Mouse (Mus musculus) liver, embryonic 14.5 days (tissue): Measurements from ENCODE around the gene Ralgds. TPM values are rescaled to one million over a fixed set of nuclear protein-coding genes. Genes with fewer than 3 reads are reported as not detected.

Experiments used
- ATAC-seq: fragments of 200-750 bp; cut with Nextera tagmentation; 2 replicates; pipeline ENCODE4 v1.8.0; 2017; ENCODE audit warnings: moderate number of reproducible peaks, mild to moderate bottlenecking, moderate library complexity; ENCODE audit not compliant: insufficient read depth
- DNase-seq, 3 experiments: peaks; one replicate each; pipeline ENCODE4 v3.0.0-alpha.2; 2012 to 2013; ENCODE audit warnings: low read depth in 3 of 3, low spot score in 3 of 3
- H3K27ac ChIP-seq: fragments of 300-500 bp; sonication (generic); 2 replicates; pipeline ENCODE4 v1.5.1; 2014; ENCODE audit warnings: moderate library complexity, mild to moderate bottlenecking, control low read depth, inconsistent platforms
- H3K27me3 ChIP-seq: fragments of 300-500 bp; sonication (generic); 2 replicates; pipeline ENCODE4 v1.6.1; 2014; ENCODE audit warnings: mild to moderate bottlenecking, low read length, moderate library complexity; ENCODE audit not compliant: control insufficient read depth, insufficient read depth
- H3K36me3 ChIP-seq: fragments of 300-500 bp; sonication (generic); replicated peaks from 2 replicates; pipeline ENCODE4 v1.6.1; 2014; ENCODE audit warnings: low read depth; ENCODE audit not compliant: control insufficient read depth, insufficient read depth
- H3K4me1 ChIP-seq, 2 experiments: fragments of 200-500 bp in 1 of 2; fragments of 300-500 bp in 1 of 2; sonication (generic) in 1 of 2; replicated peaks; 2 replicates each; pipeline ENCODE4 v1.6.1; 2012 to 2014; ENCODE audit warnings: antibody characterized with exemption in 1 of 2, inconsistent platforms in 1 of 2, low read length in 1 of 2; ENCODE audit not compliant: control insufficient read depth in 2 of 2, insufficient read depth in 2 of 2
- H3K4me2 ChIP-seq: fragments of 300-500 bp; sonication (generic); 2 replicates; pipeline ENCODE4 v1.6.1; 2014; ENCODE audit warnings: low read depth, mild to moderate bottlenecking, control low read depth, moderate library complexity
- H3K4me3 ChIP-seq, 2 experiments: fragments of 200-500 bp in 1 of 2; fragments of 300-500 bp in 1 of 2; sonication (generic) in 1 of 2; 2 replicates each; pipeline ENCODE4 v1.5.1; 2012 to 2014; ENCODE audit warnings: low read depth in 2 of 2, low read length in 2 of 2, mild to moderate bottlenecking in 2 of 2, control low read depth in 1 of 2, inconsistent platforms in 1 of 2, moderate library complexity in 1 of 2; ENCODE audit not compliant: insufficient read depth in 1 of 2
- H3K9ac ChIP-seq: fragments of 300-500 bp; sonication (generic); replicated peaks from 2 replicates; pipeline ENCODE4 v1.6.1; 2014; ENCODE audit warnings: mild to moderate bottlenecking, control low read depth, moderate library complexity
- H3K9me3 ChIP-seq: fragments of 300-500 bp; sonication (generic); 2 replicates; pipeline ENCODE4 v1.6.1; 2016; ENCODE audit warnings: low read length, mixed read lengths; ENCODE audit not compliant: control insufficient read depth
- CTCF ChIP-seq: IDR thresholded peaks from 2 replicates; pipeline ENCODE4 v1.5.1; 2016; ENCODE audit warnings: antibody characterized with exemption, low read depth, control low read depth
- EP300 ChIP-seq: IDR thresholded peaks from 2 replicates; pipeline ENCODE4 v1.6.1; 2016; ENCODE audit warnings: antibody characterized with exemption, low read depth
- WGBS: fragments of 180-500 bp; shearing (Covaris S2); extraction: QIAGEN DNeasy Blood & Tissue Kit; methylation state at CpG from one replicate; pipeline ENCODE4 v1.1.7; 2014; ENCODE audit not compliant: insufficient replicate concordance; 5-methylcytosine and 5-hydroxymethylcytosine counted together
- polyA plus RNA-seq, 2 experiments: library from polyadenylated mRNA; depleted of rRNA in 1 of 2; stranded (reverse) in 1 of 2; unstranded in 1 of 2; fragments of >200 nt; fragmentation: Nextera tagmentation in 1 of 2; extraction: Ambion mirVana in 1 of 2; gene quantifications; 2 replicates each; pipeline versions ENCODE4 v1.2.1 to v1.2.3; 2012 to 2014

The Ralgds gene
- polyA plus RNA-seq, 2 experiments, result 1.5 to 2.1 TPM

DNA sequence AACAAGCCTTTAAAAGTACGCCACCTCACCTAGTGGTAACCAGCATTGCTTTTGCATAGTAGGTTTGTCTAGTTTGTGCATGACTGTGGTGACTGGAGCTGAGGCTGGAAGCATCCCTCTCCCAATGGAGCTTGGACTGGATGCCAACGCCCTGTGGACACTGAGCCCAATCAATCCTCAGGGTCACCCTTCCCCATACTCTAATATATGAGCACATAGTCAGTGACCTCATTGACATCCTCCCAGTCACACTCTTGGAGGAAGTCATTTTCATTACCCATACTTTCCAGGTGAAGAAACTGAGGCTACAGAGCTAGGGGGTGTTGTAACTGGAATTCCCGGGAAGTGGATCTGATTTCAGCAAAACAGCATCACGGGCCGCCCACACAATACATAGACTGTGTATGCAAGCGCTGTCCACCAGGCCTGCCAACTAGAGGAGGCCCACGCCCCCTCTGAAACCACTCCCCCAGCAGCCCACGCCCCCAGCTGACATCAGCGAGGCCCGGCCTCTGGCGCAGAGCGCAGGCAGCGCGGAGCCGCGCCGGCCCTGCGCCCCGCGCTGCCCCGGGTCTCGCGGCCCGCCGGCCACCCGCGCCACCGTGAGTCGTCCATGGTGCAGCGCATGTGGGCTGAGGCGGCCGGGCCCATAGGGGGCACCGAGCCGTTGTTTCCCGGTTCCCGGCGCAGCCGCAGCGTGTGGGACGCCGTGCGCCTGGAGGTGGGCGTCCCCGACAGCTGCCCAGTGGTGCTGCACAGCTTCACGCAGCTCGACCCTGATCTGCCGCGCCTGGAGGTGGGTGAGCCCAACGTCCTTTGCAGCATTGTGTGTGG lies 20.2 kb downstream of the Ralgds start:
- Histone ChIP-seq H3K4me1 (no peaks in the 10 kb centered on the region), H3K4me2 (peak overlapping the region; percentile 51), H3K9me3 (no peaks in the 10 kb centered on the region), H3K27me3 (no peaks in the 10 kb centered on the region), H3K9ac (no peak overlapping the region), H3K4me3 (peak overlapping the region; percentile 53 to 57), H3K27ac (no peak overlapping the region), H3K36me3 (no peaks in the 10 kb centered on the region)
- peak; percentile 78 for ATAC-seq
- peak in 2 of 3 experiments; percentile 37 to 49 for DNase-seq
- TF ChIP-seq EP300 (no peak), CTCF (peak; percentile 10; the same call in 1 of the 2 replicates)
- 2% methylated on average over 49 of the region's 49 CpGs for WGBS

DNA sequence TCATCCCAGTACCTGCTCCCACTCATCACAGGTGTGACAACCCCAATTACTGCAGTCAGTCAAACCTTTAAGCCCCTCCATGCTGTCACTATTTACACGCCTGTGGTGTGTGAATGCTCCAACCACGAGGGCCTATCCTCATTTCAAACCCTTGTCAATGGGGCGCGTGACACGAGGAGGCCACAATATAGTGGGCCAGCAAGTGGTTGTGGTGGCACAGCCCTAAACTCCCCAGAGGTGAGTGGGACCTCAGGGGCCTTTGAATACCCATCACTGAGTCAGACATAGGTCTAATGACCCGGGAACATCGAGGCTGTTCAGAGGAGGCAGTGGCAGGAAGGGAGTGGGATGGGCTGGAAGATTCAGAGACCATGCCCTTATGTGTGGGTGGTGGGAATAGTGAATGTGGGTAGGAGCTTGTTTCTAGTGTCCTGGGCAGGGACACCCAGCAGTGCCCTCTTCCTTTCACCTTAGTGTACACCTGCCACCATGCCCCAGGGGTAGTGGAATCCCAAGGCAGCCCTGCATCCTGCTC lies 21.0 kb downstream of the Ralgds start:
- H3K27me3 ChIP-seq, result no peaks in the 10 kb centered on the region
- no peaks in the 10 kb centered on the region for H3K9me3 ChIP-seq
- H3K9ac ChIP-seq, result no peak overlapping the region
- DNase-seq, result no peak
- H3K4me2 ChIP-seq, result peak overlapping the region; percentile 51
- H3K27ac ChIP-seq, result no peak overlapping the region
- ATAC-seq, result no peak
- H3K4me1 ChIP-seq, result no peaks in the 10 kb centered on the region
- H3K4me3 ChIP-seq, result peak overlapping the region in 1 of 2 experiments; percentile 53; a peak in 1 of 4 replicates
- H3K36me3 ChIP-seq, result no peaks in the 10 kb centered on the region
- WGBS, result 49% methylated on average over 7 of the region's 7 CpGs
- TF ChIP-seq CTCF (no peak), EP300 (no peak)

DNA sequence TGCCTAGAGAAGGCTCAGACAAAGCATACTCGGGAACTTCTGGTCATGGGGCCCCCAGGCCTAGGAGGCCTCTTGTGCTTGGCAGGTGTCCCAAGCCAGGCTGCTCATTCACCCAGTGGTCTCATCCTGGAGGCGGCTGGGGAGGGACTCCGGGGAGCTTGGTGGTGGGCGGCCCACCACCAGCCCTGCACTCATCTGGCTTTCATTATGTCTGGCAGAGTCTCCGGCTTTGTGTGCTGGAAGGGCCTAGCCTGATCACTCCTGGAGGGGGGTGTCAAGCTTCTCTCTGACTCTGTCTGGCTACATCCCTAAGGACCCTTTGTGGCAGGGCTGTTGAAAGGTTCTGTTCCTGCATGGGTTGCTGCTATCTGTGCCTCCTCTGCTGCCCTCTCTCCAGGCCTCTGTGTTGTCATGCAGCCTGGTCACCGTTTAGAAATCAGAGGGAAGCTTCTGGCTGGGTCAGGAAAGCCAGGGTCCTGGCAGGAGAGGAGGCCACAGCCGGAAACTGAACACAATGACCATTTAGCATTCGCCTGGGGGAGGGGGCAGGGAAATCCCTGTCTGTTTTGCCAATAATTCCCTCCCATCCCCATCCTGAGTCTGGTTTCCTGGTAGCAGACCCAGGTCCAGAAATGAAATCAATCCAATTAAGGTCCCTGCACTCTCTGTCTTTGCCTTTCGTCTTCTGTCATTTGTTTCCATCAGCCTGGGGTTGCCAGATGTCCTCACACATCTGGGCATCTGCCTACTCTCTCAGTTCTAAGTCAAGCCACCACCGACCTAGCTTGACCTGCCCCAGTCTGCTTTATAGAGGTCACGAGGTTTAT lies 21.7 kb downstream of the Ralgds start:
- H3K4me1 ChIP-seq, result no peaks in the 10 kb centered on the region
- H3K27ac ChIP-seq, result no peak overlapping the region
- H3K9ac ChIP-seq, result no peak overlapping the region
- no peak for TF ChIP-seq CTCF
- TF ChIP-seq EP300, result no peak
- no peak overlapping the region for H3K4me2 ChIP-seq
- no peaks in the 10 kb centered on the region for H3K27me3 ChIP-seq
- DNase-seq (no peak), ATAC-seq (no peak)
- H3K4me3 ChIP-seq, result no peak overlapping the region
- H3K9me3 ChIP-seq, result no peaks in the 10 kb centered on the region
- H3K36me3 ChIP-seq, result no peaks in the 10 kb centered on the region
- 53% methylated on average over 11 of the region's 11 CpGs for WGBS

DNA sequence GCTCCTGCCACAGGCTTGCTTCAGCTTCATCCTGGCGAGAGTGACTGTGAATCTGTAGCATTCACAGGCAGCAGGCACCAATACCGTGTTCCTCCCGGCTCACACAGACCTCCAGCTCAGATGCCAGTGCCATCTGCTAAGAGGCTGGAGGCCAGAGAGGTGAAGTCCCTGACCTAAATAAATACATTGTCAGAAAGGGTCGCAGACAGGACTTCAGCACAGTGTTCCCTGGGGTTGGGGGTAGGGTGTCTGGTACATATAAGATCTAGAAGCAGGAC lies 22.3 kb downstream of the Ralgds start:
- H3K27ac ChIP-seq, result no peak overlapping the region
- no peak overlapping the region for H3K9ac ChIP-seq

DNA sequence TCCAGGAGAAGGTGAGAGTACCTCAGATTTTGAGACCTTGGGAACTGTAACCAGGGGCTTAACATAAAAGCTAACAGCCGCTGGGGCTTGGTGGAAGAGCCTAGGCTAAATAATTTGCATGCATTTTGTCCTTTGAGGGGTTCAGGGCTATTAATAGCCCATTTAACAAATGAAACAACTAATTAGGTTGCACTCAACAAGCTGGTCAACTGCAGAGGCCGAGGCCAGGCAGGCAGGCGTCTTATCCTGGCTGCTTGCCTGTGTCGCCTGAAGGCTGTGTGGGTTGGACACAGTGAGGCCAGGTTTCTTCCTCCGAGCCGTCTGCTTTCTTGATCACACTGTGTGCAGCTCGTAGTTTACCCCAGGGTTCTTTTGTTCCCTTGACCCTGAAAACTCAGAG lies 22.7 kb downstream of the Ralgds start:
- Histone ChIP-seq H3K27ac (no peak overlapping the region), H3K27me3 (no peaks in the 10 kb centered on the region), H3K4me2 (no peak overlapping the region), H3K9ac (no peak overlapping the region), H3K4me1 (no peaks in the 10 kb centered on the region), H3K36me3 (no peaks in the 10 kb centered on the region), H3K9me3 (no peaks in the 10 kb centered on the region), H3K4me3 (no peak overlapping the region)
- 59% methylated on average over 7 of the region's 7 CpGs for WGBS
- no peak for ATAC-seq
- no peak for DNase-seq
- no peak for TF ChIP-seq EP300
- no peak for TF ChIP-seq CTCF

More for the DNA sequence above, 22.3 kb downstream of the Ralgds start:
- no peak overlapping the region for H3K4me3 ChIP-seq
- no peaks in the 10 kb centered on the region for H3K36me3 ChIP-seq
- no peak for DNase-seq
- H3K4me2 ChIP-seq, result no peak overlapping the region
- no peaks in the 10 kb centered on the region for H3K9me3 ChIP-seq
- no peaks in the 10 kb centered on the region for H3K4me1 ChIP-seq
- WGBS, result 57% methylated on average over 4 of the region's 4 CpGs
- no peak for ATAC-seq
- no peak for TF ChIP-seq CTCF
- no peak for TF ChIP-seq EP300
- no peaks in the 10 kb centered on the region for H3K27me3 ChIP-seq
